Mouse (Mus musculus) central nervous system, embryonic 18 days (tissue): ENCODE data around the gene Olfr1458. TPM values are rescaled to one million over a fixed set of nuclear protein-coding genes. Genes with fewer than 3 reads are reported as not detected.

ENCODE experiments used
- polyA plus RNA-seq: library from polyadenylated mRNA; depleted of rRNA; stranded (reverse); fragments of >200 nt; gene quantifications from 2 replicates; pipeline ENCODE4 v1.2.3, GENCODE M21; 2012; rRNA removed

Olfr1458 gene
- not detected in 2 replicates for polyA plus RNA-seq

DNA sequence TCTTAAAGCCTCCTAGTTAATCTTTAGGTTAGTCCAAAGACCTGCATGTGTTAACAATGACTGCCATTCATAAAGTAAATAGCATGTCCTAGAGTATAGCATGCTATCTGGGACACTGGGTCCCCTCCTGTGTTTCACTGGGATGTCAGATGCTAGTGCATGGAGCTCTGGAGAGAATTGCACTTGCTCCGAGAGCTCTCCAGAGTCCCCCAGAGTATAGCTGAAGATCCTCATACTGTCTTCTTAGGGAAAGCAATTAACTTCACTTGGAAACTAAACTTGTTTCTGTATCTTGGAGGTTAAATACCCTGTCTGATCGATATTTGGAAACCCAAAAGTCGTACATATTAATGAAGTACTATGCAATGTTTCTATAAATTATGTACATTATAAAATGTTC lies at the start of gene Olfr1458:
TSS of gene Olfr1458 (minus strand) at position 101 of the 400 bp plus-strand sequence.

DNA sequence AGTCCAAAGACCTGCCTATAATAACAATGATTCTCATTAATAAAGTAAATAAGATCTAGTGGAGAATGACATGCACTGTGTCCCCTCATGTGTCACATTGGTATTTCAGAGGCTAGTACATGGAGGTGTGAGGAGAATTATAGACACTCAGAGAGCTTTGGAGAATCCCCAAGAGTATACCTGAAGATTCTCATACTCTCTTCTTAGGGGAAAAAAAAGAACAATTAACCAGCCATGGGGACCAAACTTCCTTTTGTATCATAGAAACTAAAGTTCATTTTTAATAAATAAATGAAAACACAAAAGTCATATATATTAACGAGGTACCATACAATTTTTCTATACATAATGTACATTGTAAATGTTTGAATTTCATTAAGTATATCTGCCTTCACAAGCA lies 42.9 kb upstream of the Olfr1458 start, which contains the start of gene Olfr1459:
TSS of gene Olfr1459 (minus strand) at position 101 of the 400 bp plus-strand sequence.

DNA sequence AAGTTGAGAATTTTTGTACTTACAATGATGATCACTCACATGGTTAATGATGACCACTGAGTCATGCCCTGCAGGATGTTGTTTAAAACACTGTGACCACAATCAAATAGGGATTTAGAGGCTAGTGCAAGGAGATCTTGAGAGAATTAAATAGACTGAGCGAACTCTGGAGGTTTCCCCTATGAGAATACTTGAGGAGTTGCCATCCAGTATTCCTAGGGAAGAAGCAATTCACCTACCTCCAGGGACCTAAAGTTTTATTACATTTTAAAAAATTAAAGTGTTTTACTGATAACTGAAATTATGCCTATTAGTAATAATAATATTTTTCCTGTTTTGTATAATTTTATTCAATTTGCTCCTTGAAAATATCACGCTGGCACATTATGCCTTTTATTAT lies 8.8 kb downstream of the Olfr1458 start, which contains the start of gene Olfr1457:
TSS of gene Olfr1457 (minus strand) at position 101 of the 400 bp plus-strand sequence.

DNA sequence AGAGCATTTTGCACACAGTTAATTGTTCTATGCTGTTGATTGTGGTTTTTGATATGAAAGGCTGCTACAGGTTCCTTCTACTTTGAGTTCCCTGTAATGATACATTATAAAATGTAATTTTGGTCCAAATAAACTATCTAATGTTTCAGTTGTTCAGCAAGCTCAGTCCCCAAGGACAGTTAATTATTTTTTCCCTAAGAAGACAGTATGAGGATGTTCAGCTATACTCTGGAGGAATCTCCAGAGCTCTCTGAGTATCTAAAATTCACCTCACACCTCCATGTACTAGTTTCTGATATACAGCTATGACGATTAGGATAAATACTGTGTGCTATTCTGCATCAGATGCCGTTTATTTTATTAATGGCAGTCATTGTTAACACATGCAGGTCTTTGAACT lies 46.3 kb downstream of the Olfr1458 start, which contains the start of gene Olfr1454:
TSS of gene Olfr1454 (plus strand) at position 301 of the 400 bp plus-strand sequence.

Other genes starting within 250 kb of the Olfr1458 start
- not detected in 2 replicates for gene Olfr1444, start 249.5 kb downstream of the Olfr1458 start, polyA plus RNA-seq
- not detected in 2 replicates for gene Olfr1445, start 222.9 kb downstream of the Olfr1458 start, polyA plus RNA-seq
- gene Olfr1446, start 213.3 kb downstream of the Olfr1458 start, polyA plus RNA-seq, result not detected in 2 replicates
- gene Olfr1447, start 203.0 kb downstream of the Olfr1458 start, polyA plus RNA-seq, result not detected in 2 replicates
- not detected in 2 replicates for gene Olfr1448, start 182.4 kb downstream of the Olfr1458 start, polyA plus RNA-seq
- not detected in 2 replicates for gene Olfr1449, start 175.9 kb downstream of the Olfr1458 start, polyA plus RNA-seq
- not detected in 2 replicates for gene Olfr1450, start 156.5 kb downstream of the Olfr1458 start, polyA plus RNA-seq
- gene Olfr1451, start 111.8 kb downstream of the Olfr1458 start, polyA plus RNA-seq, result not detected in 2 replicates
- not detected in 2 replicates for gene Olfr1453, start 78.4 kb downstream of the Olfr1458 start, polyA plus RNA-seq
- gene Olfr1454, start 46.2 kb downstream of the Olfr1458 start, polyA plus RNA-seq, result not detected in 2 replicates
- not detected in 2 replicates for gene Olfr1457, start 8.9 kb downstream of the Olfr1458 start, polyA plus RNA-seq
- gene Olfr1459, start 42.8 kb upstream of the Olfr1458 start, polyA plus RNA-seq, result not detected in 2 replicates
- gene Olfr1461, start 56.2 kb upstream of the Olfr1458 start, polyA plus RNA-seq, result not detected in 2 replicates
- gene Olfr1462, start 79.0 kb upstream of the Olfr1458 start, polyA plus RNA-seq, result not detected in 2 replicates
- not detected in 2 replicates for gene Olfr1463, start 124.6 kb upstream of the Olfr1458 start, polyA plus RNA-seq
- gene Olfr1465, start 208.8 kb upstream of the Olfr1458 start, polyA plus RNA-seq, result not detected in 2 replicates
- gene Olfr1466, start 232.1 kb upstream of the Olfr1458 start, polyA plus RNA-seq, result not detected in 2 replicates